Mouse (Mus musculus): ENCODE results near the gene Gm4744.
"Not testable (repeated sequence)": the region's sequence is repeated elsewhere in the genome, so short reads cannot be mapped to it uniquely, and the experiment has no call there.

The Gm4744 gene

GRCm38 (mm10) chr6:40951770-40952169 lies at the start of gene Gm4744:
Gene Gm4744, minus strand, starts transcription at chr6:40951870.
- no peak for DNase-seq (ENCODE audit: low read depth in 2 of 2, low spot score in 2 of 2)

- not testable (repeated sequence) for DNase-seq (ENCODE audit: low read depth in 2 of 2, low spot score in 2 of 2)
Measured at GRCm38 (mm10) chr6:40999379-40999778, 47.7 kb upstream of the Gm4744 start, which contains the start of gene Gm2663. Gene Gm2663, minus strand, starts transcription at chr6:40999479.

GRCm38 (mm10) chr6:40964454-40964853 lies 12.8 kb upstream of the Gm4744 start, which contains the start of gene 1810009J06Rik:
Gene 1810009J06Rik, plus strand, starts transcription at chr6:40964754.
- DNase-seq (ENCODE audit: low read depth in 2 of 2, low spot score in 2 of 2): not testable (repeated sequence)

GRCm38 (mm10) chr6:40953716-40954115 lies 2.0 kb upstream of the Gm4744 start:
- no peak for DNase-seq (ENCODE audit: low read depth in 2 of 2, low spot score in 2 of 2)

GRCm38 (mm10) chr6:40940457-40940856 lies 11.2 kb downstream of the Gm4744 start, which contains the start of gene 1700074P13Rik:
Gene 1700074P13Rik, minus strand, starts transcription at chr6:40940557.
- DNase-seq (ENCODE audit: low read depth in 2 of 2, low spot score in 2 of 2): no peak

GRCm38 (mm10) chr6:40919954-40920353 lies 31.7 kb downstream of the Gm4744 start:
- DNase-seq (ENCODE audit: low read depth in 2 of 2, low spot score in 2 of 2): no peak

- DNase-seq (ENCODE audit: low read depth in 2 of 2, low spot score in 2 of 2): no peak
Measured at GRCm38 (mm10) chr6:40900287-40900686, 51.4 kb downstream of the Gm4744 start, which contains the start of gene Prss58. Gene Prss58, minus strand, starts transcription at chr6:40900387.
